In the genomic region with DNA sequence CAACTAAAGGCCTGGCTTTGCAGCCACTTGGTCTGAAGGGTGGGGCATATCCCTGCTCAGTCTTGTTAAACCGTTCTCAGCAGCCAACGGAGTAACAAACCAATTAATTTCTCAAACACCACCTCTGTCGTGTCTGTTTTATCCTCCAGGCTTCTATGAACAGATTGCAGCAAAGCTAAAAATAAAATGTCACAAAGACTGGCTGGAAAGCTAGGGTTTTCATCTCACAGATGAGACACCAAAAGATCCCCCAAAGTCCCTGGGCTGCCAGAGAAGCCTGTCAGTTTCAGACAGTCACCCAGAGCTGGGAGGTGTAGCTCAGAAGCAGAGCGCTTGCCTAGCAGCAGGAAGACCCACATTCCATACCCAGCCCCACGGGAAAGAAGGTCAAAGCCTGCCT, we compare ENCODE assay signal across 16 mouse cellular contexts. TPM values are rescaled to one million over a fixed set of nuclear protein-coding genes. Genes with fewer than 3 reads are reported as not detected.
DNase-seq lines count a peak whose midpoint lies in the region; ATAC-seq and TF ChIP-seq lines count a peak whose summit lies in the region.
"Had no signal": no experiment of that assay in that cellular context is flagged by ENCODE, and none has a peak within 500 bp of the region (broad histone marks: within the 10 kb centered on the region; RNA-seq: fewer than 3 reads in every experiment).

No protein-coding gene starts in this region.

- ATAC-seq in forebrain, postnatal 0 days, result peak; percentile 77
- no peak for ATAC-seq in forebrain, embryonic 13.5 days
- ATAC-seq in midbrain, embryonic 16.5 days, result no peak
- no peak for ATAC-seq in midbrain, embryonic 14.5 days (ENCODE audit: low FRiP score, low TSS enrichment)
- ATAC-seq: hindbrain, embryonic 16.5 days; midbrain, embryonic 13.5 days had no signal

- no peak overlapping the region for H3K4me2 ChIP-seq in forebrain, postnatal 0 days (ENCODE audit: low read depth)
- no peak overlapping the region for H3K4me2 ChIP-seq in forebrain, embryonic 13.5 days
- no peak overlapping the region for H3K4me2 ChIP-seq in midbrain, embryonic 16.5 days (ENCODE audit: low read length)
- H3K4me2 ChIP-seq in midbrain, embryonic 14.5 days (ENCODE audit: low read length), result no peak overlapping the region
- H3K4me2 ChIP-seq: midbrain, embryonic 13.5 days had no signal

- no peaks in the 10 kb centered on the region for H3K36me3 ChIP-seq in forebrain, postnatal 0 days (ENCODE audit: insufficient read depth)
- no peaks in the 10 kb centered on the region for H3K36me3 ChIP-seq in forebrain, embryonic 13.5 days (ENCODE audit: poor library complexity, severe bottlenecking)
- no peaks in the 10 kb centered on the region for H3K36me3 ChIP-seq in midbrain, embryonic 16.5 days (ENCODE audit: control insufficient read depth, insufficient read depth, low read length)
- no peaks in the 10 kb centered on the region for H3K36me3 ChIP-seq in midbrain, embryonic 14.5 days (ENCODE audit: control insufficient read depth, insufficient read depth, low read length)
- H3K36me3 ChIP-seq: midbrain, embryonic 13.5 days had no signal

- peak; percentile 31 for DNase-seq in forebrain, postnatal 0 days
- peak; percentile 36 to 72 for DNase-seq in layer of hippocampus, adult 18-20 months (ENCODE audit: low spot score in 2 of 2)
- no peak for DNase-seq in layer of hippocampus, postnatal 25 days (ENCODE audit: extremely low spot score in 1 of 2, low spot score in 1 of 2)
- no peak for DNase-seq in midbrain, embryonic 14.5 days
- peak; percentile 33 to 57 for DNase-seq in right cerebral cortex, postnatal 36 days (ENCODE audit: low spot score in 2 of 2)
- no peak for DNase-seq in gastrocnemius, adult 2 months
- DNase-seq: adrenal gland, adult 2 months; cerebellum, adult 8-10 months; gastrocnemius, postnatal 14 days; heart, postnatal 14 days; liver had no signal

- H3K27ac ChIP-seq in forebrain, postnatal 0 days (ENCODE audit: low read depth, low read length), result peak overlapping the region; percentile 47
- H3K27ac ChIP-seq in forebrain, embryonic 13.5 days, result no peak overlapping the region
- 0 out of 2 replicates have a peak overlapping the region, but pooled peaks have one; percentile 19 for H3K27ac ChIP-seq in midbrain, embryonic 16.5 days (ENCODE audit: low read length)
- no peak overlapping the region for H3K27ac ChIP-seq in midbrain, embryonic 14.5 days (replicated peaks; ENCODE audit: low read depth, low read length)
- H3K27ac ChIP-seq in gastrocnemius, adult 2 months, result no peak overlapping the region
- H3K27ac ChIP-seq: midbrain, embryonic 13.5 days had no signal

- no peak for TF ChIP-seq CTCF in forebrain, postnatal 0 days (IDR thresholded peaks at IDR 0.05; ENCODE audit: low read depth)
- no peak for TF ChIP-seq CTCF in gastrocnemius, adult 2 months (IDR thresholded peaks at IDR 0.05)

- intact Hi-C loops in gastrocnemius, adult 2 months (cut with DNase I), result no loop called here

- no peak overlapping the region for H3K4me3 ChIP-seq in forebrain, postnatal 0 days (ENCODE audit: low read depth, low read length)
- H3K4me3 ChIP-seq in forebrain, embryonic 13.5 days, result no peak overlapping the region
- no peak overlapping the region for H3K4me3 ChIP-seq in midbrain, embryonic 16.5 days (ENCODE audit: low read depth, low read length)
- no peak overlapping the region for H3K4me3 ChIP-seq in midbrain, embryonic 14.5 days (replicated peaks; ENCODE audit: low read depth, low read length)
- H3K4me3 ChIP-seq in gastrocnemius, adult 2 months, result no peak overlapping the region
- H3K4me3 ChIP-seq: midbrain, embryonic 13.5 days had no signal

- no peaks in the 10 kb centered on the region for H3K4me1 ChIP-seq in forebrain, postnatal 0 days (ENCODE audit: insufficient read depth)
- no peaks in the 10 kb centered on the region for H3K4me1 ChIP-seq in forebrain, embryonic 13.5 days
- no peaks in the 10 kb centered on the region for H3K4me1 ChIP-seq in midbrain, embryonic 16.5 days (ENCODE audit: control insufficient read depth, insufficient read depth, low read length)
- H3K4me1 ChIP-seq in midbrain, embryonic 14.5 days (ENCODE audit: control insufficient read depth, insufficient read depth, low read length), result no peaks in the 10 kb centered on the region
- H3K4me1 ChIP-seq: midbrain, embryonic 13.5 days had no signal

- no peak overlapping the region for H3K9ac ChIP-seq in forebrain, postnatal 0 days
- H3K9ac ChIP-seq in forebrain, embryonic 13.5 days, result no peak overlapping the region
- no peak overlapping the region for H3K9ac ChIP-seq in midbrain, embryonic 16.5 days (ENCODE audit: low read depth, low read length)
- no peak overlapping the region for H3K9ac ChIP-seq in midbrain, embryonic 14.5 days (replicated peaks; ENCODE audit: low read length)
- H3K9ac ChIP-seq: midbrain, embryonic 13.5 days had no signal

- 33% methylated on average over 5 of the region's 5 CpGs for WGBS in forebrain, postnatal 0 days
- WGBS in forebrain, embryonic 13.5 days, result 61% methylated on average over 5 of the region's 5 CpGs
- 45% methylated on average over 5 of the region's 5 CpGs for WGBS in midbrain, embryonic 16.5 days
- 52% methylated on average over 5 of the region's 5 CpGs for WGBS in midbrain, embryonic 14.5 days

- no peaks in the 10 kb centered on the region for H3K9me3 ChIP-seq in forebrain, postnatal 0 days (ENCODE audit: low read length)
- no peaks in the 10 kb centered on the region for H3K9me3 ChIP-seq in forebrain, embryonic 13.5 days (replicated peaks)
- H3K9me3 ChIP-seq in midbrain, embryonic 16.5 days (replicated peaks; ENCODE audit: control insufficient read depth, low read length, poor library complexity, severe bottlenecking), result no peaks in the 10 kb centered on the region
- no peaks in the 10 kb centered on the region for H3K9me3 ChIP-seq in midbrain, embryonic 14.5 days (ENCODE audit: control insufficient read depth, low read length)
- H3K9me3 ChIP-seq: midbrain, embryonic 13.5 days had no signal

- no peaks in the 10 kb centered on the region for H3K27me3 ChIP-seq in forebrain, postnatal 0 days (ENCODE audit: insufficient read depth, low read length)
- H3K27me3 ChIP-seq in forebrain, embryonic 13.5 days, result no peaks in the 10 kb centered on the region
- H3K27me3 ChIP-seq in midbrain, embryonic 16.5 days (ENCODE audit: control insufficient read depth, insufficient read depth, low read depth, low read length), result no peaks in the 10 kb centered on the region
- no peaks in the 10 kb centered on the region for H3K27me3 ChIP-seq in midbrain, embryonic 14.5 days (ENCODE audit: control insufficient read depth, insufficient read depth, low read length)
- H3K27me3 ChIP-seq: midbrain, embryonic 13.5 days had no signal

RNA-seq across cellular contexts. Expression of a gene that starts 15.4 kb away (rescaled TPM):
- 192 and 208 TPM in 2 replicates for total RNA-seq in forebrain, postnatal 0 days (2014; rRNA removed)
- 9.3 and 13.3 TPM in 2 replicates for polyA plus RNA-seq in forebrain, postnatal 0 days (2015; fragmentation: Nextera tagmentation; extraction: Ambion mirVana)
- 9.1 and 10.3 TPM in 2 replicates for polyA plus RNA-seq in forebrain, embryonic 13.5 days (2015; fragmentation: Nextera tagmentation; extraction: Ambion mirVana)
- total RNA-seq in layer of hippocampus, adult 18-20 months (2021), result 100 to 1,000 TPM; 108 to 114 TPM
- 100 to 1,000 TPM; 122 to 131 TPM for total RNA-seq in layer of hippocampus, postnatal 25 days (2021)
- polyA plus RNA-seq in midbrain, embryonic 16.5 days (2015; fragmentation: Nextera tagmentation; extraction: Ambion mirVana), result 16.3 and 16.7 TPM in 2 replicates
- 25.3 and 41.6 TPM in 2 replicates for polyA plus RNA-seq in midbrain, embryonic 14.5 days (2014; fragmentation: Nextera tagmentation; extraction: Ambion mirVana)
- total RNA-seq in gastrocnemius, adult 2 months (2021), result under 1 TPM; 0.22 to 0.26 TPM
- polyA plus RNA-seq: C2C12 had no signal

Comparison
In these comparisons a context has a peak if more than half of its experiments do, and no peak if none do; other contexts are left out.
1. DNase-seq: peak in forebrain, postnatal 0 days (single experiment), layer of hippocampus, adult 18-20 months (2 of 2) and right cerebral cortex, postnatal 36 days (2 of 2); none in layer of hippocampus, postnatal 25 days (0 of 2), midbrain, embryonic 14.5 days (single experiment) and gastrocnemius, adult 2 months (single experiment).
2. H3K27ac ChIP-seq: peak in forebrain, postnatal 0 days (single experiment) and midbrain, embryonic 16.5 days (single experiment); none in forebrain, embryonic 13.5 days (single experiment), midbrain, embryonic 14.5 days (single experiment) and gastrocnemius, adult 2 months (single experiment).
3. RNA of a gene that starts 15.4 kb away (total RNA-seq): 192 to 208 TPM in forebrain, postnatal 0 days, 122 to 131 TPM in layer of hippocampus, postnatal 25 days and 108 to 114 TPM in layer of hippocampus, adult 18-20 months; 0.22 to 0.26 TPM in gastrocnemius, adult 2 months; every median in the first group is over 10 times any median in the second.